Comparison of ENCODE assay signal across 8 mouse cellular contexts in the genomic region with DNA sequence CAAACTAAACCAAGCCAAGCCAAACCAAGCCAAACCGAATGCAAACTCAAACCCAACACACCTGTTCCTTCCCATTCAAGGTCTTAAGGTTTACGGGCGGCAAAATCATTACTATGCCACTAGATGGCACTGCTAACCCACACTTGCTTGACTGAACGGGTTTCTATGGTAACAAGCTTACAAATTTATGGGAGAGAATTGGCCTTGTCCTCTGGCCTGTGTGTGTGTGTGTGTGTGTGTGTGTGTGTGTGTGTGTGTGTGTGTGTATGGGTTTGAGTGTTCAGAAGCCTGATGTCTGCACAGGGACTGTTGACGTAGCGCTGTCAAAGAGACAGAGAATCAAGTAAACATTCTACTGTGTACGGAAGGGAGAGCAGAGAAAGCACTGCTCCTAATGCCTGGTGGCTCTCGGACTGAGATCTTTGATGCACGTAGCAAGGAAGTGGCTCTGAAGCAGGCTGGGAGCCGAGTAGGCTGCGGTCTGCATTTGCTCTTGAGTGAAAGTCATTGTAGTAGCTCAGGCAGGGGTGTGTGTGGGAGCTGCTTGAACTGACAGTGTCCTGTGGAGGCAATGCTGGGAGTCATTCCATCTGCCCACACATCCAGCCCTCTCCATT.
DNase-seq lines count a peak whose midpoint lies in the region; ATAC-seq lines count a peak whose summit lies in the region.

No protein-coding gene starts in this region.

- no peak overlapping the region for H3K4me3 ChIP-seq in embryonic facial prominence, embryonic 11.5 days (ENCODE audit: low read depth, low read length)
- peak overlapping the region; percentile 40 for H3K4me3 ChIP-seq in heart, embryonic 12.5 days
- H3K4me3 ChIP-seq in kidney, embryonic 16.5 days (ENCODE audit: low read length) = peak overlapping the region; percentile 39
- peak overlapping the region; percentile 31 for H3K4me3 ChIP-seq in stomach, embryonic 15.5 days (replicated peaks)

- H3K27me3 ChIP-seq in embryonic facial prominence, embryonic 11.5 days (ENCODE audit: control insufficient read depth, insufficient read depth, low read length) = no peaks in the 10 kb centered on the region
- no peaks in the 10 kb centered on the region for H3K27me3 ChIP-seq in heart, embryonic 12.5 days (replicated peaks)
- H3K27me3 ChIP-seq in kidney, embryonic 16.5 days (ENCODE audit: insufficient read depth, low read length) = no peaks in the 10 kb centered on the region
- 0 out of 2 replicates have a peak, but pooled peaks cover 2% of the 10 kb centered on the region for H3K27me3 ChIP-seq in stomach, embryonic 15.5 days (replicated peaks)

- 14% methylated on average over 11 of the region's 11 CpGs for WGBS in embryonic facial prominence, embryonic 11.5 days
- 9% methylated on average over 11 of the region's 11 CpGs for WGBS in heart, embryonic 12.5 days
- 3% methylated on average over 11 of the region's 11 CpGs for WGBS in kidney, embryonic 16.5 days
- WGBS in stomach, embryonic 15.5 days = 6% methylated on average over 11 of the region's 11 CpGs

- DNase-seq in A20 (ENCODE audit: low read depth, low spot score) (peak; percentile 60), liver (peak; percentile 26)
- peak; percentile 50 for DNase-seq in adrenal gland, adult 8-10 months
- peak; percentile 88 for DNase-seq in embryonic facial prominence, embryonic 11.5 days (ENCODE audit: low spot score)

- no peak overlapping the region for H3K27ac ChIP-seq in embryonic facial prominence, embryonic 11.5 days (replicated peaks; ENCODE audit: low read depth, low read length)
- H3K27ac ChIP-seq in heart, embryonic 12.5 days (ENCODE audit: poor library complexity, severe bottlenecking) = no peak overlapping the region
- no peak overlapping the region for H3K27ac ChIP-seq in kidney, embryonic 16.5 days (ENCODE audit: low read length)
- no peak overlapping the region for H3K27ac ChIP-seq in stomach, embryonic 15.5 days

- no peaks in the 10 kb centered on the region for H3K9me3 ChIP-seq in embryonic facial prominence, embryonic 11.5 days (replicated peaks; ENCODE audit: control insufficient read depth, low read length)
- H3K9me3 ChIP-seq in heart, embryonic 12.5 days (replicated peaks) = no peaks in the 10 kb centered on the region
- no peaks in the 10 kb centered on the region for H3K9me3 ChIP-seq in kidney, embryonic 16.5 days (ENCODE audit: low read length)
- H3K9me3 ChIP-seq in stomach, embryonic 15.5 days = no peaks in the 10 kb centered on the region

- peak; percentile 41; the same call in 1 of the 2 replicates for ATAC-seq in embryonic facial prominence, embryonic 11.5 days (replicated peaks; ENCODE audit: insufficient number of reproducible peaks, low FRiP score, low TSS enrichment, low read depth)
- ATAC-seq in heart, embryonic 12.5 days (ENCODE audit: insufficient number of reproducible peaks, low FRiP score) = peak; percentile 51
- ATAC-seq in kidney, embryonic 16.5 days (ENCODE audit: low FRiP score, low TSS enrichment) = peak; percentile 72
- ATAC-seq in monocyte, adult 5-6 weeks (replicated peaks; ENCODE audit: insufficient number of reproducible peaks, low FRiP score, low TSS enrichment, poor library complexity, severe bottlenecking) = peak; percentile 59; the same call in 1 of the 2 replicates
- ATAC-seq in stomach, embryonic 15.5 days (ENCODE audit: insufficient read depth, low FRiP score, low read depth) = peak; percentile 41; the same call in 1 of the 2 replicates

- no peak overlapping the region for H3K4me2 ChIP-seq in embryonic facial prominence, embryonic 11.5 days (ENCODE audit: low read depth, low read length)
- H3K4me2 ChIP-seq in heart, embryonic 12.5 days = peak overlapping the region; percentile 65
- H3K4me2 ChIP-seq in kidney, embryonic 16.5 days (replicated peaks; ENCODE audit: low read depth, low read length) = peak overlapping the region; percentile 58
- H3K4me2 ChIP-seq in stomach, embryonic 15.5 days = peak overlapping the region; percentile 54

- H3K4me1 ChIP-seq in embryonic facial prominence, embryonic 11.5 days (ENCODE audit: control insufficient read depth, insufficient read depth, low read length) = no peaks in the 10 kb centered on the region; the same call in 1 of the 2 replicates
- H3K4me1 ChIP-seq in heart, embryonic 12.5 days (replicated peaks) = peaks cover 7% of the 10 kb centered on the region; the same call in 1 of the 2 replicates
- 0 out of 2 replicates have a peak, but pooled peaks cover 5% of the 10 kb centered on the region for H3K4me1 ChIP-seq in kidney, embryonic 16.5 days (ENCODE audit: insufficient read depth, low read length)
- no peaks in the 10 kb centered on the region for H3K4me1 ChIP-seq in stomach, embryonic 15.5 days

- H3K36me3 ChIP-seq in embryonic facial prominence, embryonic 11.5 days (replicated peaks; ENCODE audit: control insufficient read depth, insufficient read depth, low read depth, low read length) = no peaks in the 10 kb centered on the region
- H3K36me3 ChIP-seq in heart, embryonic 12.5 days = no peaks in the 10 kb centered on the region
- no peaks in the 10 kb centered on the region for H3K36me3 ChIP-seq in kidney, embryonic 16.5 days (ENCODE audit: insufficient read depth, low read length)
- no peaks in the 10 kb centered on the region for H3K36me3 ChIP-seq in stomach, embryonic 15.5 days

- H3K9ac ChIP-seq in embryonic facial prominence, embryonic 11.5 days (replicated peaks; ENCODE audit: low read length) = no peak overlapping the region
- H3K9ac ChIP-seq in heart, embryonic 12.5 days = 0 out of 2 replicates have a peak overlapping the region, but pooled peaks have one; percentile 22
- H3K9ac ChIP-seq in kidney, embryonic 16.5 days (replicated peaks; ENCODE audit: low read length) = peak overlapping the region; percentile 38
- H3K9ac ChIP-seq in stomach, embryonic 15.5 days = no peak overlapping the region

Comparison
In these comparisons a context has a peak if more than half of its experiments do, and no peak if none do; other contexts are left out.
1. DNase-seq: peak in every context shown above with its lines; median percentile 88 in embryonic facial prominence, embryonic 11.5 days; 60 in A20; 50 in adrenal gland, adult 8-10 months; 26 in liver.
2. H3K9ac ChIP-seq: peak in heart, embryonic 12.5 days (single experiment) and kidney, embryonic 16.5 days (single experiment); none in embryonic facial prominence, embryonic 11.5 days (single experiment) and stomach, embryonic 15.5 days (single experiment).
3. Peak in every context shown above with its lines, with median percentiles within 50 percentile points of each other: ATAC-seq.